Mouse (Mus musculus) adipocyte (in vitro differentiated cells): ENCODE results near the gene Ip6k3.

Experiments
- DNase-seq: peaks from one replicate; pipeline ENCODE4 v3.0.0-alpha.2; 2016; ENCODE audit warnings: low spot score

The Ip6k3 gene

DNA sequence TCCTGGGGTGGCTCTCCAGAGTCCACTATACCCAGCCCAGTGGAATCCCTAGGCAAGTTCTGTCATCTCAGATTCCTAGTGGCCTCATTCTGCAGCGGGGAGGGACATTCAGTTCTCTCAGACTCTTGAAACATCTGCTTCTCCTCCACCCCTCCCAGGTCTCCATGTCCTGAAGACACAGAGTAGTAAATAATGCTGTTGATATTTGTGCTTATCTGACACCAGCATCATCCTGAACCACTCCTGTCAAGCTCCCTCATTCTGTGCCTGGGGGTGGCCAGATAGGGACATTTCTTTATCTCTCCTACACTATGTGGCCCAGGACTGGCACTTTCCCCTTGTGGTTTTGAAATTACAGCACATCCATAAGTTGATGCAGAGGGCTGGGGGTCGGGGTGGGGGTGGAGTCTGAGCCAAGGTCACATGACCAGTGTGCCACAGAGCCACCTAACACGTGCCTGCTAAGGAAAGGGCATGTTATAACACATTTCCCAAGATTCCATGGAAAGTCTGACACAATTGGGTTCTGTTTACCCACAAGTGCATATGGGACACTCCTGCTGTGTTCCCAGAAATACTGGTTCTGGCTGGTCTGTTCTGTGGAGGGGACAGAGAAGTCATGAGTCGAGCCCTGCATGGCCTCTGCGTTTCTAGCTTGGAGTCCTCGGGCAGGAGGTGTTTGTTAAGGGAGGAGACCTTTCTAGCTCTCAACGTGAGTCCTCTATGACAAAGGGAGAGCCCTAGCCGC, 14.4 kb downstream of the Ip6k3 start:
- DNase-seq: peak; percentile 83

DNA sequence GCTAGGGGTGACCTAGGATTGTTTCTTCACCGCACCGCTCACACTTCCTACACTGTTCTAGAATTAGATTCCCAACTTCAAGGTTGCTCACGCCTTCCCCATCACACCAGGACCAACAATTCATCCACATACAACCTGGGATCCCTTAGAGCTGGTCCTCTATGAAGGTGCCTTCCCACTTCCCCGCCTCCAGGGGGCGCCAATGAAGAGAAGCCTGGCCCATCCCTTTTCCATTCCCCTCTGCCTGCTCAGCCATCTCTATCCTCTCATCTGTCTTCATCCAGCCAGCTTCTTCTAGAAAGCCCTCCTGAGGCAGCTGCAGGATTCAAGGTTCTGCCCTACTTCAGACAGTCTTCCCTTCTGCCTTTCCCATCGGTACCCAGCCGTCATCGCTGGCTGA, 16.2 kb downstream of the Ip6k3 start:
- peak; percentile 39 for DNase-seq

DNA sequence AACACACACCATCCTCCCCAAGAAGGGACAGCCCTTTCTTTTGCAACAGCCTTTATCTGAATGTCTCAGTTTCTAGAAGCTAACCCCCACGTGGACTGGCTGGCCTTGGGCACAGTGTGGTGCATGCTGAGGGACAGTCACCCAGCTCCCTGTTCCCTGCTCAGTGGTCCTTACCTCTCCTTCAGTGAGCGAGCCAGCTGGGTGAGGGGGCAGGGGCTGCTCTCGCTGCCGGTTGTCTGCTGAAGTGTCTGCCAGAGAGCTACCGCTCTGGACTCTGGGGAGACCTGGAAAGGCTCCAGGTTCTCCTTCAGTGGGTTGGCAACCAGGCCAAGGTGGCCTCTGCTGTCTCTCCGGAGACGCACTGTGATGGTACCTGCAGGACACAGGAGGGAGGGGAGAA, 16.7 kb downstream of the Ip6k3 start:
- no peak for DNase-seq

DNA sequence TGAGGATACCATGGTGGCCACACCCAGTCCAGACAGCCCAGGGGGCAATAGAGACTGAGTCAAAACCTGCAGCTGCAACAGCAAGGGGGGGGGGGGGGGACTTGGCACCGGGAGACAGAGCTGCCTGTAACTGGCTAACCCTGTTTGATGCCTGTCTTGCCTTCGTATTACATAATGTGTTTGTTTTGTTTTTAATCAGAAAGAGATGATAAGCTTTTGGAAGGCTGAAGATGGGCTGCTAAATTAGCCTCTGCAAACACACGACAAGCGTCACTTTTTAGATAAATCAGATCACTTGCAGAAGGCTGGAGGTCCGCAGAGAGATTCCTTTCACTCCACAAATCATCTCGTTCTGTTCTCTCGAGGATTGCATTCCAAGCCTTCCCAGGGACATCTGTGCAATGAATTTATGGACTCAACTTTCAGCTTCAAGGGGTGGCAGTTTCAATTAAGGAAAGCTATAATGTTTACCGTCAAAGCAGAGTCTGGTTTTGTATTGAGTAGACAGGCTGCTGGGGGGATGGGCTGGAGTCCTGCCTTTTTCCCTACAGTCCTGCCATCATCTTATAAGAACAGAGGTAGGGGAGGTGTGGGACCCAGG, 21.2 kb downstream of the Ip6k3 start:
- peak; percentile 39 for DNase-seq

DNA sequence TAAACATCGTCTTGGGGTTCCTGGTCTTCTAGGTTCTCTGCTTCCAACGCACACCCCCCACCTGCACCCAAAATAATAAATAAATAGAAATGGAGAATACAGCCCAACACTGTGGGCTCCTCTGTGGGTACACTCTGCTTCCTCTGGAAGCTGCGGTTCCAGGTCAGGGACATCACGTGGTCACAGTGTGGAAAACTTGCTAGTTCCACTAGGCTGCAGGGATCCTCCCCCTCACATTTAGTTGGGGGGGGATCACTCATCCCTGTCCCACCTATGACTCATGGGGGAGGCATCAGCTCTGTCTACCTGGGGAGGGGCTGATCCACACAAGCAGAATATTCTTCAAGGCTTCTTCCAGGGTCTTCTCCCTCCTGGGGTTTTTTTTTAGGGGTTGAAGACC, 23.4 kb downstream of the Ip6k3 start:
- no peak for DNase-seq

DNA sequence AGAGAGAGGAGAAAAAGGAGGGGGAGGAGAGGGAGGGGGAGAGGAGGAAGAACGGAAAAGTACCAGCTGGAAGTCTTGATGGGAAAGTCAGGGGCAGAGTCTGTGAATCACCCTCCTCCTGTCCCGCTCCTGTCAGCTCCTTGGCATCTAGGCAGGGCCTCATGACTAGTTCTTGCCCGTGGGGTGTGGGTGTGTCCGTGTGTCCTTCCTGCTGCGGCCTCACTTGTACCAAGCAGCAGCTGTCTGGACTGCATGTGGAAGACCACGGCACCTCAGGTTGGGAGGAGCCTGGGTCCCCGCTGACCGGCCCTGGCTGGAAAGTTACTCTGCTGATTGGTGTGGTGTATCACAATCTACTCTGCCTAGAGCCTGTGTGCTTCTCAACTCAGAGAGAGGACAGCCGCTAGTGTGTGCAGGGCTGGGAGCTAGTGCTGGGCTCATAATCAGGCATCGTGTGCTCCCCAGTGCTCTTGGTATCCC, 25.6 kb downstream of the Ip6k3 start:
- DNase-seq: peak; percentile 84

DNA sequence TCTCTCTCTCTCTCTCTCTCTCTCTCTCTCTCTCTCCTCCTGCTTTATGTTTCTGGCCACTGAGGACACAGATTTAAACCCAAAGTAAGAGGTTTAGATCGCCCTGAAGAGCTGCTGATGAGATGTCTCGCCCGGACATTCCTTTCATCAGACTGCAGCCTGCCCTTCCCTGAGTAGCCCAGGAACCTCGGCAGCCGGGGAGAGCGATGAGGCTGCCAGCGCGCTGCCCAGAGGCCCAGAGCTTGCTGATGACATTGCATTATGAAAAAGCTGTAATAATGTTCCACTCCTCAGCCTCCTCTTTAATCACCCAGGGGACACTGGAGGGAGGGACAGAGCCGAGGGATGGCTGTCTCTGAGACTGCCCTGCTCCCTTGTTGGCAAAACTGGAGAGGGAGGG, 27.3 kb downstream of the Ip6k3 start:
- no peak for DNase-seq

DNA sequence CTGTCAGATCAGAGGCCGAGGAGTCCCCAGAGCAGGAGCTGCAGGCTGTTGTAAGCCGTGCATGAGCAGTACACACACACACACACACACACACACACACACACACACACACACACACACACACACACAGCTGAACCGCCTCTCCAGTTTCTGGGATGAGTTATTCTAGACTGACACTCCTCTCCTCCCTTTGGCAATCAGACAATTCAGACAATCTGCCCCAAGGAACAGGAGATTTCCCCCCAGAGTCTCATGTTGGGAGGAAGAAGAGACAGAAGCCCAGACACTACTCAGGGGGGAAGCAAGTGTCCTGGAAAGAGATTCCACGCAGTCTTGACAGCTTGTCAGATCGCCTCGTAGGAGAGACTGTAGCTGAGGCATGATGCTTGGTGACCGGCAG, 28.3 kb downstream of the Ip6k3 start:
- no peak for DNase-seq

DNA sequence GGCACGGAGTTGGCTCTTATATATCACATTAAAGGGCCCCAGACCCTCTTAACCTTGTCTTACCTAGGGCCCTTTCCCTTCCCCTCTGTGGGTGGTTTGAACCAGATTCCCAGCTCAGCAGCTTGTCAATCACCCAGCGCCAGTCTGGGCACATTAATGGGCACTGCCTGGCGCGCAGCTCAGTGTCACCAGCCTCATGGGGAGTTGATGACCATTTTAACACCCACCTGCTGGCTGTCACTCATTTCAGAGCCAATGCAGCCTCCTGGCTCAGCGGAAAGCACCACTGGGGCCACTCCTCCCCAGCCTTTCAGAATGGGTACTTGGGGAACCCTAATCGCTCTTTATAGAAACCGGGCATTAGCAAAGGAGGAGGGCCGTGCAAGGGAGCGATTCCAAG, 29.2 kb downstream of the Ip6k3 start:
- DNase-seq: no peak

DNA sequence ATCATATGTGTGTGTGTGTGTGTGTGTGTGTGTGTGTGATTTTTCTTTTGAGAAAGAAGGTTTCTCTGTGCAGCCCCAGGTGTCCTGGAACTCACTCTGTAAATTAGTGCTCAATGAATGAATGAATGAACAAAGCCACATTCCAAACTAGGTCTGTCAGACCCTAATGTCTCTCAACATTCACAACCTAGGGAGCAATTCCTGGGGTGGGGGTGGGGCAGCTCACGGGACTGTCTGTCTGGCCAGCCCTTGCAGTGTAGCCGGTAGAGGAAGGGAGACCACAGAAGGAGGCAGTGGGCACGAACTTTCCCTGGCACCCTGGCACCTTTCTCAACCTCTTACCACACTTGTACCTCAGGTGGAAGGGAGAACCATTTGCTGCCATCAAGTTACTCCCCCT, 32.9 kb downstream of the Ip6k3 start:
- no peak for DNase-seq

DNA sequence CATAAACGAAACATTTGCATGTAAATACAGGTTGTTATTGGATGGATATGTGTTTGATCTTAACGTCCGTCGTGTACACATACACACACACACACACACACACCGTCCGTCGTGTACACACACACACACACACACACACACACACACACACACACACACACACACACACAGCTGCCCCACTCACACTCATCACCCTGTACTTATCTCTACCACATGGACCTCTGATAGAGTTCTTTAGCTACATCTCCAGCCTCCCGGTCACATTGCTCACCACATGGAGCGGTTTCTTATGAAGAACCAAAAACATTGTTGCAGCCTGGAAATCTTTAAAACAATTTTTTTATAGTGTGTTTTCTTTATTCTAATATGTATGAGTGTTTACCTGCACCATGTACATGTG, 33.4 kb downstream of the Ip6k3 start:
- DNase-seq: no peak

DNA sequence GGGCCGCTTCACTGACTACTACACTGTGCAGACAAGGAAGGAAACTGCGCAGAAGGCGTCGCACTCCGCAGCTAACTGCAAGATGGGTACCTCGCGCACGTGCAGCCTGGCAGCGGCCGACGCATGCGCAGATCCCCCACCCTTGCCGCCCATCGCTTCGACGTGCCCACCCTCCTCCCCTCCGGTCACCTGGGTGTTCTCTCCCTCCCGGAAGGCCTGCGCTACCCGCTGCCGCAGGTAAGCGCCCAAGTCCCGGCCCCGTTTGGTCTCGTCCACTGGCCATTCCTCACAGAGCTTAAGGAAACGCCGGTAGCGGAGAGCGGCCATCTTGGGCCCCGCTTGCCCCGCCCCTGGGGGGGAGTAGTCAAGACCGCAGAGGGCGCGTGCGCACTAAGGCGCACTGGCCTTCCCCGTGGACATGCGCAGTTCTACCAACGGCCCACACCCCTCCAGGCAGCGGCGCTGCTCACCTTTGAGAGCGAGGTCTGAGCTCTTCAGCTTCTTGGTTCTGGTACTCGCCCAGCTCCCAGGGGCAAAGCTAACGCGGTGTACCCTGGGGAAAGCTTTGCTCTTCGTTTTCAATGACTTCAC, 33.9 kb downstream of the Ip6k3 start, which contains the start of gene Uqcc2:
Gene Uqcc2, minus strand, starts transcription at position 366 of the 591 bp plus-strand sequence.
- peak; percentile 98 for DNase-seq

DNA sequence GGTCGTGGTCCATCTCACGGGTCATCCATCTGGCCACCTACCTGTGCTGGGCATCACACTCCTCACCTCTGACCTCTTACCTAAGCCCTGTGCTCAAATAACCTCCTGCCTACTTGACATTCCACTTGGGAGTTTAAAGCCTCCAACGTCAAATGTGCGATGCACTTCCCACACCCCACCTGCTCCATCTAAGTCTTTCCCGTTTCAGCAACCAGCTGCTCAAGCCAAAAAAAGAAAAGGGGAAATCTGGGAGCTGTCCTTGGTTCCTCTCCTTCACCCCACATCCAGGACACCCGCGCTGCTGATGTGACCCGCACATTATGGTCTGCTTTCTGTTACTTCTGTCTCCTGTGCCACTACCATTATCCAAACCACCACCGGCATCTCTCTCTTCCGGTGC, 35.4 kb downstream of the Ip6k3 start:
- DNase-seq: no peak

DNA sequence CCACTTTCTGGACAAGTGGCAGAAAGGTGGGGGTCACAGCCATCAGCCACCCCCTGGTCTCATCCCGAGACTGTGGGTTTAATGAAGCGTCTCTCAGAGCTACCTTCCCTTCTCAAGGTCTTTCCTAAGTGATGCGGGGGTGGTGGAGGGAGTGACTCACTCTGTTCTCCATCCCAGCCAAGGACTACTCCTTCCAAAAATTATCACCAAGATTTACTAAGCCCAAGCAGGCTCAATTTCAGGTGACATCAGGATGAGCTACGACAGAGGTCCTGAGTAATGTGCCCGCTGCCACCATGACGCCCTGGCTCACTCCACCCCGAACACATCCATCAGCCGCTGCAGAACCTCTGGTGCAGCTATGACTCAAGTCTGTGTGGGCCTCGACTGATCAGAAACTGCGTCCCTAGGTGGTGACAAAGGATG, 36.3 kb downstream of the Ip6k3 start:
- no peak for DNase-seq

DNA sequence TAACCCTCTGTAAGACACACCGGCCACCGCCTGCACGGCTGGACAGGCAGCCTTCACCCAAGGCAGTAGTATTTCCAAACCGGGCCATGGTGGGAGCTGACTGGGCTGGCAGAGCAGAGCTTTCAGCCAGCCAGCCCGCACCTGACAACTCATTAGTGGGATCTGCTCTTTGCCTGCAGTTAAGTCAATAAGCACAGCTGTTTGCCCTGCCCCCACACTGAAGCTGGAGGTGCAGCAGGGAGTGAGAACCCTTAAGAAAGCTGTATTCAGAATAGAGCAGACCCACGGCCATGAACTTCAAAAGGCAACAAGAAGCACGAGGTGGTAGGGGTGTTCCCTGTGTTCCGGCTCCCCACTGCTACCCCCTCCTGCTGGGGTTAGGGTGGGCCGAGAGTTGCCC, 37.3 kb downstream of the Ip6k3 start:
- DNase-seq: no peak

DNA sequence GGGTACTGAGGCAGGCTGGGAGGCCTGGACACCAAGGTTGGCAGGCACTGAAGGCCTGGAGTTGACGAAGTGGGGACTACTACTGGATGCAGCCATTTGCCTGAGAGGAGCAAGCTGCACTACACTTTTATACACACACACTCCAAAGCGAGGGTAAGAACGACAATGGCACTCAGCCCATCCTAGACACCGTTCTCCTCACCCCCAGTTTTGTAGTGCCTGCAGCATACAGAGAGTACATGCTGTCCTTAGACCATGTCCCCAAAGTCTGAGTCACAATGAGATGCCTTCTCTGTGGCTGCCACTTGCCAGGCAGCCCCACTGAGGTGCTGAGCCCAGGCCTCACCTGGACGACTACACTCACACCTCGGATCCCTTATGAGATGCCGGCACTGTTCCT, 37.8 kb downstream of the Ip6k3 start:
- no peak for DNase-seq

DNA sequence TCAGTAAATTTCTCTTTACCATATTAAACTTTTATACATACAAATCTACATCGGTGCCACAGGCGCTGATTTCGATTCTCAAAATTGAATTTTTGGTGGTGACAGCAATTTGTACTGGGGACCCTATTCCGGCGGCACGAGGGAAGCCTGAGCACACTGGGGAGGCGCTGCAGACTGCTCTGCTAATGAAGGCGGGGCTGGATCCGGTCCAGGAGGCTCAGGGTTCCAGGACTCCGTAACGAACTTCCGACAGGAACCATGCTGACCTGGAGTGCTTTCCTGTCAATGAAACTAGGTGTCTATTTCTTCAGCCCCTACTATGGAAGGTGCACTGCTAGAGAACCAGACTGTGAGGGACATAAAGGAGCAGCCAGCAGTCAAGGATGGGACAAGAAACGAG, 38.3 kb downstream of the Ip6k3 start:
- DNase-seq: no peak

DNA sequence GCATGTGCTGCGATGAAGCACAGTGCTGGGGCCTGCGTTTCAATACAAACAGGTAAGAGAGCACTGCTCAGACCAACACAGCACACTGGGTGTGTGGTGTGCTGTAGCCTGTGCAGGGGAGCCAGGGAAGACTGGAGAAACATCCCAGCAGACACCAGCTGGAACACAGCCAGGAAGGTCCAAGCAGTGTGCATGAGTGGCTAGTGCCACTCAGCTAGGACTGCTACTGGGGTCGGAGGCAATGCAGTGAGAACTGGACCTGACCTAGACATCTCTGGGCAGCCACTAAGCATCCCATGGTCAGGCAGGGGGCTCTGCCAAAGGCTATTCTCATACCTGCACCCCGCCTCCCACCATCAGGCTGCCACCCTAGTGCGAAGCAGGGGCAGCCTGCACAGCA, 39.4 kb downstream of the Ip6k3 start:
- no peak for DNase-seq

DNA sequence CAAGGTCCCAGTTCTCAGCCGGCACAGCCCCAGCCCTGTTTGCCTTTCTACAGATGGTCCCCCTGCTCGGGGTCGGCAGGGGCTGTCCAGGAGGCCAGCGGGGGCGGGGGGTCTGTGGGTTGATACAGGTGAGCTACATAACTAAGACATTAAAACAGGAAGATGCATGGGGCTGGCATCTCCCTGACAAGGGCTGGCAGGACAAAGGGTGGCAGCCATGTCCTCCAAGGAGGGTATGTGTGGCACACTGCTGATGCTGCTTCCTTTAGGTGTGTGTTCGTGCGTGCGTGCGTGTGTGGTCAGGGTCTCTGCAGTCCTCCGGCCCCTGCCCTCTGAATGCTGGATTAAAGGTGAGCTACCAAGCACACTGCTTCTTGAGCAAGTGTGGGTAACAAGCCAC, 40.6 kb downstream of the Ip6k3 start:
- DNase-seq: no peak

DNA sequence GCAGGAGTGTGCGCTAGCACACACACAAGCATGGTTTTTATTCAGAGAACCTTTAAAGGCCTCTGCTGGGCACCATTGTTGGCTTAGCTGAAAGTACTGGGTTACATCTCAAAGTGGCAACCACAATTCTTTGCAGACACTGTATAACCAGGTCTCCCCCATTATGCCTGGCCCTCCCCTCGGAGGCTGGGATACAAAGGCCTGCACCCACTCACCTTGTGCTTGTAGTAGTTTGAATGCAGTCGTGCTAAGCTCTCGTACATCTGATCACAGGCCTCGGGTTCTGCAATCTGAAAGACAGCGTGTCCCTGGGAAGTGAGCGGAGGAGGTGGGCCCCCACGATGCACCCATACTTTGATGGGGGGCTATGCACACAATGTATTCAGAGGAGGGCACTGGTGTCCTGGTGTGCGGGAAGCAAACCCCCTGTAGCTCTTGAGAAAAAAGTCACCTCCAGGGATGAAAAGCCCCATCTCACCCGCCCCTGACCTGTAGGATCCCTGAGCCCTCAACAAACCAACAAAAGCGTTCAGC, 41.9 kb downstream of the Ip6k3 start:
- DNase-seq: no peak

DNA sequence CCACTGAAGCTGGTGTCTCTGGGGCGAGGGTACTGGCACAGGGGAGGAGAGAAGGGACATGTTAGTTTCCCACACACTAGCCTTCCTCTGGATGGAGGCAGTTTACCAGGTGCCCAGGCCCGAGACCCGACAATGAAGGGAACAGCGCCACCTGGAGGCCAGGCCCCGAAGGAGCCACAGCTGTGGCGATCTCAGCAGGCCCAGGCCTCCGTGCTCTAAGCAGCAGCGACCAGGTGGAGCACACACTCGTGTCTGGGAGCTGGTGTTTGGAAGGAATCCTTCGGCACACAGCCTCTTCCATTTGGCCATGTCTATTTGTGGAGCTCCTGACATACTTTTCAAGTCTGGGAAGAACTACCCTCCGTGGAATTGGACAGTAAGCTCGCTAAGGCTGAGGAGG, 42.4 kb downstream of the Ip6k3 start:
- peak; percentile 64 for DNase-seq

DNA sequence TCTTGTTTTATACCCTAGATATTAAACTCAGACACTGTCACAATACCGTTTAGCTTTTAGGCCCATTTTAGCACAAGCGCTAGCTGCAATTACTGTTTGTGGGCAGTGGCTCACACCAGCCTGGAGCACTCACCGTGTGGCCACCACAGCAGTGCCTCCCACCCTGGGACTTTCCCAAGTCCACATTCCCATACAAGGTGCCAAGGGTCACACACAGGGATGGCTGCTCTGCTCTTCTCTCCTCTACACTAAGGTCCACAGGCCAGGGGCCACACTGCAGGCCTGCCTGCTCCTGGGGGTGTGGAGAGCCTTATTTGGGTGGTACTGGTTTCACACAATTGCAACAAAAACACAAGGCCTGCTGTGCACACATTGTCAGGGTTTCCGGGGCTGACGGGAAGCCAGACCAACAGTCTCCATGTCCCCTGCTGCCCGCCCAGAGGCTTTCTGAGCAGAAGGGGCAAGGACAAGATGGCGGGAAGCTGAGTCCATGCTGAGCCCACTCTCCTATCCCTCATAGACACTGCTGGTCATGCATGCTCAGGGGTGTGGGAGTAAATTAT, 43.7 kb downstream of the Ip6k3 start:
- no peak for DNase-seq

DNA sequence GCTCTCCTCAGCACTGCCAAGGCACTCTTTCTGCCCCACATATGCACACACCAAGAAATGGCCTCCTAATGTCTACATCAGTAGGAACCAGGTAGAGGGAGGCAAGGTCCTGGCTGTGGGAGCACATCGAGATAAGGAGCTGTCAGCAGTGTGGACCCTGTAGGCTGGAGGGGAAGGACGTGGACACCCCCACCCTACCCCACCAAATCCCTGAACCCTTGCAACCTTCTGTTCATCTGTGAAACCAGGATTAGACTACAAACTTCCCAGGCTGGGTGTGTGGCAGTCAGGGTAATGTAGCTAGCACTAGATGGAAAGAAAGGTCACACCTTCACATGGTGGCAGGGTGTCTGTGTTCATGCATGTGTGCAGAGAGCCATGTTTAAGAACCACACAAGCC, 44.5 kb downstream of the Ip6k3 start:
- no peak for DNase-seq
